Mouse (Mus musculus) layer of hippocampus, adult 8-10 months (tissue): Measurements from ENCODE around the gene Lrrc23. TPM values are rescaled to one million over a fixed set of nuclear protein-coding genes. Genes with fewer than 3 reads are reported as not detected.
"Not testable (repeated sequence)": the region's sequence is repeated elsewhere in the genome, so short reads cannot be mapped to it uniquely, and the experiment has no call there.

Experiments used
- DNase-seq, 2 experiments: peaks; one replicate each; pipeline ENCODE4 v3.0.0; 2022; ENCODE audit warnings: low spot score in 2 of 2
- total RNA-seq, 4 experiments: library from RNA; stranded (reverse); gene quantifications; 2 replicates each; pipeline ENCODE4 v1.2.4; 2022

The Lrrc23 gene
- total RNA-seq, 4 experiments from 2014 or later, result 2.3 to 5.1 (median 3.3) TPM

DNA sequence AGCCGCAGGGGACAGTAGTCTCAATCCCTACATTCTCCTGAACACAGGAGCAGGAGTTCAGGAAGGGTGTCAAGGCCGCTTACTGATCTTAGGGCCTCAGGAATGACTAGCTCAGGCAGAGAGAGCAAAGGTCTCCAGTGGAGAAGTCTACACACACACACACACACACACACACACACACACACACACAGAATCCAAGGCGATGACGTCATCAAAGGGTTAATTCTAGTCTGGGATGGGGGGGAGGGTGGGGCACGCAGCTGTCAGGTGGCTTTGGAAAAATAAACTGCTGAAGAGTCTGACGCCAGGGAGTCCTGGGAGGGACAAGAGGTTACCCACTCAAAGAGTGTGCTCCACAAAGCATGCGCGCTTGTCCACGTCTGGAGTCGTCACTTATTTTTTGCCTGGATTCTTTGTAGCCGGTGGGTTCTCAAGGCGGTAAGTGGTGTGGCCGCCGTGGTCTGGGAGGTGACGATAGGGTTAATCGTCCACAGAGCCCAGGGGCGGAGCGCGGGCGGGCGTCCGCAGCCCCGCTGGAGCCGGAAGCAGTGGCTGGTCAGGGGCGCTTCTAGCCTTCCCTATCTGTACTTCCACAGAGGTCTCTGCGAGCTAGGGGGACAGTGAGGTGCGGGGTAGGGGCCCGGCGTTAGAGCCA is 29.0 kb upstream of the Lrrc23 start, which contains the start of gene Spsb2:
Spsb2 (plus strand) TSS at position 304 of the 655 bp plus-strand sequence.
- DNase-seq, result no peak

DNA sequence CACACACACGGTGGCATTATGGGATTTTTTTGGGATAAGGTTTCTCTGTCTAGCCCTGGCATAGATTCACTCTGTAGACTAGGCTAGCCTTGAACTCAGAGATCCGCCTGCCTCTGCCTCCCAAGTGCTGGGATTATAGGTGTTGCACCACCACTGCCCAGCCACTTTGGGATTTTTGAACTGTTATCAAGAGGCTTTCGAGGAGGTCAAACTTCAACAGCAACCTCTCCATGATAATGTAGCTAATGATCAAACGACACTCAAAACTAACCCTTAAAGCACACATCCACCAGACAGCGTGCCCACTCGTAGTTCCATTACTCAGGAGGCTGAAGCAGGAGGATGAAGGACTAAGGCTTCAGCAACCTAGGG is 28.4 kb upstream of the Lrrc23 start:
- no peak for DNase-seq

DNA sequence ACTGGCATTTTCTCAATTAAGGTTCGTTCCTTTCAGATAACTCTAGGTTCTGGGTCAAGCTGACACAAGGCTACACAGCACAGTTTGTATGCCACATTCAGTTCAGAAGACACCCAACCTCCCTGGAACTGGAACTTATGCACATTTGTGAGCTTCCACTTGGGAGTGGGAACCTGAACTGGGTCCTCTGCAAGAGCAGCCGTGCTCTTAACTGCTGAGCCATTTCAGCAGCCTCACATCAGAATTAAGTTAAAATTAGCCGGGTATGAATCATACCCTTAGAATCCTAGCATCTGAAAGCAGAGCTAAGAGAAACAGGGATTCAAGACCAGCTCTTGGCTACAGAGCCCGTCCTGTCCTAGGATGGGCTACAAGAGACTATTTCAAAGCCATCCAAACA is 27.8 kb upstream of the Lrrc23 start:
- no peak for DNase-seq

DNA sequence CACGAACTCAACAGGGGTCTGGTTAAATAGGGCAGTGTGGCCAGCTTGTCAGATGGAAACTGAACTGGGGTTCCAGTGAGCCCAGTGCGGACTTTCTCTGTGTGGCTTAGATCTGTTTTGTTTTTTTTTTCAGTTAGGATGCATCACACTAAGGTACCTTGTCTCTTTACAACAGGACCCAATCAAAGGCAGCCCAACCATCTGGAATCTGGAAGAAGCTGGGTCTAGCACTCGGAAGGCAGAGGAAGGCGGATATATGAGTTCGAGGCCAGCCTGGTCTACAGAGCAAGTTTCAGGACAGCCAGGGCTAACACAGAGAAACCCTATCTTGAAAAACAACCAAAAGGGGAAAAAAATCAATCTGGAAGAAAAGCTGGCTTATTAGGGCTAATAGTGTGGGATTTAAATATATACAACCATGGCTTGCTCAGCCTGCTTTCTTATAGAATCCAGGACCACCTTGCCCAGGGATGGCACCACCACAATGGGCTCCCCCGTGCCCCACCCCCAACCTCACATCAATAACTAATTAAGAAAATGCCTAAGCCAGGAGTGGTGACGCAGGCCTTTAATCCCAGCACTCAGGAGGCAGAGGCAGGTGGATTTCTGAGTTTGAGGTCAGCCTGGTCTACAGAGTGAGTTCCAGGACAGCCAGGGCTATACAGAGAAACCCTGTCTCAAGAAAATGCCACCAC is 27.1 kb upstream of the Lrrc23 start:
- no peak for DNase-seq

DNA sequence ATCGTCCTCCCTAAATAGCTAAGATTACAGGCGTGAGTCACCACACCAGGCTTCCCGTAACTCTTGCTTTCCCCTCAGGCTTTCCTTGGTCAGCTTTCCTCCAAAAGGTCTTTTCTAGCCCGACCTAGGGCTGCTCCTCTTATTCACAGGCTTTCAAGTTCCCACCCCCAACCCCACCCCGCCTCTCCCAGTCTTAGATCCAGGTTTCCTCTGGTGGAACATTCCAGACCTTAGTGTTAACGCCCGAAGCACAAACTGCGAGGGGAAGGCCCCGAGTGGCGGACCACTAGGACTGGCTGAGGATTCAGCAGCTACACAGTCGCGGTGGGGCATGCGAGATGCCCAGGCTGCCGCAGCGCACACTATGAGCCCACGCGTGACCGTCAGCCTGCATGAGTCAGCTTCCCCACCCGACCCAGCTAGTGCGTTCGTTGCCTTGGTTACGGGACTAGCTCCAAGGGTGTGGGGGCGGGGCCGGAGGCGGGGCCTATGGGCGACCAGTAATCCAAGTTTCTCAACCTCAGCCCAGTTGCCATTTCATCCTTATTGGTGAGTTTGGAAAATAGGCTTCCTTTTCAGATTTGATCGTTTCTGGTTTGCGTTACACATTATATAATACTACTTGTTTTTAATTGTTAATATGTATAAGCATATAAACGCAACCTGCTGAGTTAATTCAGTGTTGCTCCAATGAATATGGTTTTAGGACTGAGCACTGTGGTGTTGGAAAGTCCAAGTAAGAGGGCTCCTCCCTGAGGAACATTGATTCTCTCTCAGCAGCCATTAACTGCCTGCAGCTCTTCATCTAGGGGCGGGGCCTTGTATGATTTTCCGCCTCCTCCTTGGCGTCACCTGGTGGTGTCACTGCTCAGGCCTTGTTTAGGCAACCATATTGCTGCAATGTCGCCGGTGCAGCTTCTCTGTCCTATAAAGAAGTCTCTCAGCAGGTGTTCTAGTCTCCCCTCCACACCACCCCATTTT is 26.1 kb upstream of the Lrrc23 start:
- DNase-seq, result peak; percentile 95 to 96

DNA sequence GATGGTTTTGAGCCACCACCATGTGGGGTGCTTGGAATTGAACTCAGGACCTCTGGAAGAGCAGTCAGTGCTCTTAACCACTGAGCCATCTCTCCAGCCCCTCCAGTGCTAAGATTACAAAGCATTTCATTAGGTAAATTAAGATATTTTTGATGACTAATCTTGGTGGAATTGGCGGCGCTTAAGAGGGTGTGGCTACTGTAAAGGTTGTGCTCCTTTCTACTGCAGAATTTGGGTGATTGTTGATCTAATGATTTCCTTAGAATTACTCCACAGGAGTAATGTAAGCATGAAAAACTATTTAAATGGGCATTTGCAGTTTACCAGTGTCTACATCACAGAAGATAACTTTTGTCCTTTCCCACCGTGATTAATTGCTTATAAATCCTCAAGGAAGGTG is 24.8 kb upstream of the Lrrc23 start:
- no peak for DNase-seq

DNA sequence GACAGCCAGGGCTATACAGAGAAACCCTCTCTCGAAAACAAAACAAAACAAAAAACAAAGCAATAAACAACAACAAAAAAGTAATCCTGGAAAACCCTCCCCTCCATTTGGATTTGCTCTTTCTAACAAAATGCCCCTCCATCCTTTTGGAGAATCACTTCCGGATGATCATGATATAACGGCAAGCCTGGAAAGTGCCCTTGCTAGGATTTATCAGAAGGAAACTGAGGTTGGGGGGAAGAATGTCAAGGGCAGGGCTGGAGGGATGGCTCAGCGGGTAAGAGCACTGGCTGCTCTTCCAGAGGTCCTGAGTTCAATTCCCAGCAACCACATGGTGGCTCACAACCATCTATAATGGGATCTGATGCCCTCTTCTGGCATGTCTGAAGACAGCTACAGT is 24.2 kb upstream of the Lrrc23 start:
- not testable (repeated sequence) for DNase-seq

DNA sequence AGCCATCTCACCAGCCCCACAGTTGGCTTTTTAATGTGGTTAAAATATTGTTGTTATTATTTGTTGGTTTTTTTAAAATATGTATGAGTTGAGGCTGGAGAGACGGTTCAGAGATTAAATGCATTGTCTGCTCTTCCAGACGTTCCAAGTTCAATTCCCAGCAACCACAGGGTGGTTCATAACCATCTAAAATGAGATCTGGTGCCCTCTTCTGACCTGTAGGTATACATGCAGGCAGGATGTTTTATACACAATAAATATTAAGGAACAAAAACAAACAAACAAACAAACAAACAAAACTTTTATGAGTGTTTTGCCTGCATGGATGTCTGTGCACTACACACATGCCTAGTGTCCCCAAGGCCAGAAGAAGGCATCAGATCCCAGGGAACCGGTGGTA is 23.5 kb upstream of the Lrrc23 start:
- DNase-seq, result no peak

DNA sequence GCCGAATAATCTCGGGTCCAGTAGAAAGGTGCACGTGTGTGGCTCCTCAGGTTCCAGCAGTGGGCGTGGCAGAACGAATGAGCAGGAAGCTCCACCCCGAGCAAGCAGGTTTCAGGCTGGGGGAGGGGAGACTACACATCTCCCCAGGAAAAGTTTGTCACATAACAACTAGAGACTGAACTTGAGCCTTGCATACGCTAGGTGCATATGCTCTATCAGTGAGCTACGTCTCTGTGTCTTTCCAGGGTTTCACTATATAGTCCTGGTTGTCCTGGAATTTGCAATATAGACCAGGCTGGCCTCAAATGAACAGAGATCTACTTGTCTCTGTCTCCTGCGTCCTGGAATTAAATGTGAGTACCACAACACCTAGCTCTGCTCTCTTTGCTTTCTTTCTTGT is 22.9 kb upstream of the Lrrc23 start:
- DNase-seq, result not testable (repeated sequence)

DNA sequence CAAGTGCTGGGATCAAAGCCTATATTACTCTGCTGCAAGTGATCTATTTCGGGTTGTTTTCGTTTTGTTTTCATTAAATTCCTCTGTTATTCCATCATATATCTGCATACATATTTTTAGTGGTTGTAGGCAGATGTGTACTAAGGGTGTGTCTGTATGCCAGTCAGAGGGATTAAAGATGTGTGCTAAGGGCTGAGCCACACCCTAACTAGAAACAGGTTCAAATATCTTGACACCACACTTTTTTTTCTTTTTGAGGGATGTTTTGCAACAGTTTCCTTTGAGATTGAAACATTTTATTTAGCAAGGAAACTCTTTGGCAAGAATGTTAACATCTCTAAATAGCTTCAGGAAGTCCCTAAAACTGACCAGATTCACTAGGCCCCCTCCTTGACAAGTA is 16.7 kb upstream of the Lrrc23 start:
- DNase-seq, result no peak

DNA sequence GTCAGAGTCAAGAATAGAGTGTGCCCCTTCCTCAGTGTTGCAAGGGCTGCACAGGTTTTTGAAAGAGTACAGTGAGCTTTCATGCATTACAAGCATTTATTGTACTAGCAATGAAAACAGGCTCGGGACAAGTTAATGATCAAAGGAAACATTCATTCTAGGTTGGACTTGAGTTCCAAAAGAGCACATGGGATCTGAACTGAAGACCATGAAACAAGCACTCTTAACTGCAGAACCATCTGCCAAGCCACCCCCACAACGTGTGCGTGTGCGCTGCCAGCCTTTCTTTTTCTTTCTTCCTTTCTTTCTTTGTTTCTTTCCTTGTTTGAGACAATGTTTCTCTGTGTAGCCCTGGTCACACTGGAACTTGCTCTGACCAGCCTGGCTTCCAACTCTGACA is 16.3 kb upstream of the Lrrc23 start:
- no peak for DNase-seq

DNA sequence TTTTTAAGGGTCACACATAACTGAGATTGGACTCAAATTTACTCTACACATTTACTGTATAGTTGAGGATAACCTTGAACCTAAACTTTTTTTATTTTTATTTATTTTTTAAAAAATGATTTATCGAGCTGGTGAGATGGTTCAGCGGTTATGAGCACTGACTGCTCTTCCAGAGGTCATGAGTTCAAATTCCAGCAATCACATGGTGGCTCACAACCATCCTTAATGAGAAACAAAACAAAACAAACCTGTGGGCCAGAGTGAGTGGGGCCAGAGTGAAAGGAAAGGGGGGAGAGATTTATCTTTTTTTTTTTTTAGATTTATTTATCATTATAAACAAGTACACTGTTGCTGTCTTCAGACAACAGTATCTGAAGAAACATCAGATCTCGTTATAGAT is 12.4 kb upstream of the Lrrc23 start:
- DNase-seq, result no peak

DNA sequence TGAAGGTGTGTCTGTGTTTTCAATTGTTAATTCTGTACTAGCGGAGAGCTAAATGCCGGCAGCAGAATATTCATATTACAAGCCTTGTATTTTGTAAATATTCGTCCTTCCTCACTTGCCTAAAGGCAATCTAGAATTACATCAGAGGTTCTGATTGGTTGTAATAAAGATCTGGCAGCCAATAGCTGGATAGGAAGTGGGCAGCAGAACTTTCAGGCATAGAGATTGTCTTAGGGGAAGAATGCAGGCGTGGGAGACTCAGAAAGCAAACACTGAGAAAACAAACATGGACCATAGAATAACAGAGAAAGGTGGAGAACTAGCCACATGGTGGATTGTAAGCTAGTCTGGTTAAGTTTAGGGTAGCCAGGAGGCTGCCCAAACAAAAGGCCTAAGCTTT is 10.6 kb upstream of the Lrrc23 start:
- DNase-seq, result no peak

DNA sequence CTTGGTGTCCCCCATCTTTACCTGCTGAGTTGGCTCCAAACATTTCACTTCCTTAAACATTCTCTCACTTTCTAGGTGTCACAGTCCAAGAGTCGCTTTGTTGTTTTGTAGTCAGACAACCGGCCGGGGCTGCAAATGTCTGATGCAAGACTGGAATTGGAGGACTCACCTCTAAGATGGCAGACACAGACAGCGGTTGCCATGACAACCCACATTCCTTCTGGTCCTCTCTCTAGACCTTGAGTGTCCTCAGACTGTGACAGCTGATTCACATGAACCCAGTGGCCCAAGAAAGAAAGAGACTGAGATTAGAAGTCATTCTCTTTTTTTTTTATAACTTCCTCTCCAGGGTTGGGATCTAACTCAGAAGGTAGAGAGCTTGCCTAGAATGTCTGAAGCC is 10.0 kb upstream of the Lrrc23 start:
- DNase-seq, result no peak

DNA sequence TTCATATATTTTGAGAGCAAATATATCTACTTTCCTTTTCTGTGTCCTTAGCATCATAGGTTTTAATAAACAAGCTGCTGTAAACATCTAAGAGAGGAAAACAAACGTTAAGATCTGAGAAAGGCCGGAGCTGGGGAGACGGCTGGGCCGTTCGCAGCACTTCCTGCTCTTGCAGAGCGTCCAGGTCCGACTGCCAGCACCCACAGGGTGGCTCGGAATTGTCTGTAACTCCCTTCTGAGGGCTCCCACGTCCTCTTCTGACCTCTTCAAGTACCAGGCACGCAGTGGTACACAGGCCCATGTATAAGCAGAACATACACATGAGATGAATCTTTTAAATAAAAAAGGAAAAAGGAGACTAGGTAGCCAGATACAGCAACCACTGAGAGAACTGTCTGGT is 8.2 kb upstream of the Lrrc23 start:
- DNase-seq, result no peak

DNA sequence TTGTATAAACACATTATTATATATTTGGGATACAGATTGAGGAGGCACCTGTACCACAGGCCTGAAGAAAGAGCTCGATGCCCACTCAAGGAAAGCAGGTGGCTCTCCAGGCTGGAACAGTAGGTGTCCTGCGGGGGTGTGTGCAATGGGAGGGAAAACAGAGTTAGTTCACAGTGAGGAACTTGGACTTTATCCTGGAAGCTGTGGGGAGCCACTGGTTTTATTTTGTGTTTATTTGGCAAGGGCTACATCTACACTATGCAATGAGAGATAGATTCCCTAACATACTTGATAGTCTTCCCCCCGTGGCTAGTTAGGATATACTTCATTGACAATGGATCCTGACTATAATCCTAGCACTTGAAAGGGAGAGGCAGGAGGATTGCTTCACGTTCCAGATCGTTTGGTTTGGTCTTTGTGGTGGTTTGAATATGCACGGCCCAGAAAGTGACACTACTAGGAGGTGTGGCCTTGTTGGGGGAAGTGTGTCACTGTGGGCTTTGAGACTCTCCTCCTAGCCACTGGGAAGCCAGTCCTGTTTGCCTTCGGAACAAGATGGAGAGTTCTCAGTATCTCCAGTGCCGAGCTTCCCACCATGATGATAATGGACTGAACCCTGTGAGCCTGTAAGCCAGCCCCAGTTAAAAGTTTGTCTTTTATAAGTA is 7.4 kb upstream of the Lrrc23 start:
- DNase-seq, result no peak

DNA sequence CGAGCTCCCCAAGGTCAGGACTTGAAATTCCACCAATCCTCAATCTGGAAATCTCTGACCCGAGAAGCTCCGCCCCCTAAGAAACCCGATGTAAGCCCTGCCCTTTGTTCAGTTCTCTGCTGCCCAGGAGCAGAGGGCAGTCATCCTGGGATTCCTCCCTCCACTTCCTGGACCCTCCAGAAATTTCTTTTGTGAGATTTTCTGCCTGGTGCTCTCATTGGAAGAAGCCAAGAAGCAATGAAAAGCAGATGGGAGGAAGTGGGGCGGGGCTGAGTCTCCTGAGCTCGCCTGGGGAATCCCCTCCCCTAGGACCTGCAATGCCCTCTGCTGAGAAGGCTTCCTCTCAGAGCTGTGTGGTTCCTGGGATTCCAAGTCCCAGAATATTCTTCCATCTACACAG is 2.9 kb upstream of the Lrrc23 start:
- no peak for DNase-seq

DNA sequence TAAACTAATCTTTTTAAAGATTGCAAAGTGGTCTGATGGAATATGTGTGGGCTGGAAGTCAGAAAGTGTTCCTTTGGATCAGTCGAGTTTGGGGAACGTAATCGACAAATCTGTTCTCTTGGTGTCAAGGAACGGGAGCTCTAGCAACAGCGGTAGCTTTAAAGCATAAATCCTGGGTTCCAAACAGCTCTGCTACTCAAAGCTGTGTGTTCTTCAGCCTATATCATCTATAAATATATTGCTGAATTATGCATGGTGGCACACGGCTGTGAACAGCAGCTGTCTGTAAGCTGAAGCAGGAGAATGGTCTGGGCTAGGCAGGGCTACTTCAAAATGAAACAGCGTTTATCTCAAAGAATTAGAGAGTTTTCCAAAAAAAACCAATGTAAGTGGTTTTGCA is 1.4 kb upstream of the Lrrc23 start:
- no peak for DNase-seq

DNA sequence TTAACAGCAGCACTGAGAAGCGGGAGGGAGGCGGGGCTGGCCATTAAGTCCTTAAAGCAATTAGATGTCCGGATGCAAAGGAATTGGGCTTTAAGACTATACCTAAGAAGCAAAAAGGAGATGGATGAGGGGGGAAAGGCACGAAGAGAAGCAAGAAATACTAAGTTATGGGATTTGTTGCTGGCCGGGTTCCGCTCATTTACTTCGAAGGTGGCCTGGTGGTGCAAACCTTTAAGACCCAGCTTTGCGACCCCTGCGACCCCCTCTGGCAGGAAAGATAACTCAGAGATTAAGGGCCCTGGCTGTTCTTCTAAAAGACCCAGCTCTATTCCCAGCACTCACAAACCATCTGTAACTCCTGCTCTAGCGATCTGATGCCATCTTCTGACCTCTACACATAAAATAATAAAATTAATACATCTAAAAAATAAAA is 473 bp upstream of the Lrrc23 start:
- no peak for DNase-seq

DNA sequence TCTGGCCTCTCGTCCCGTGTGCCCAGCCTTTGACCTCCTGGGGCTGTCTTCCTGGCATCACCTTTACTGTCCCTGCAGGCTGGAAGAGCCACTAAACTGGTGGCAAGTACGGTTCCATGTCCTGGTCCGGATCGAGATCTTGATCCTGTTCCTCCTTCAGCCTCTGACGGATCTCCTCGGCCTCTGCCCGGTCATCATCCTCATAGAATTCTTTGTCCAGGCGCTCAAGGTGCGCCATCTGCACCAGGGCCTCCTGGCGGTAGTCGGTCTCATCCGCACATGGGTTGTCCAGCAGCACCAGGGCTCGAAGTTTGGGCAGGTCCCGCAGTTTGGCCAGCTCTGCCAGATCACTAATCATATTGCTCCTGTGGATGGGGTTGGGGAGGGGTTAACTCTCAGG is 9.0 kb downstream of the Lrrc23 start:
- no peak for DNase-seq

DNA sequence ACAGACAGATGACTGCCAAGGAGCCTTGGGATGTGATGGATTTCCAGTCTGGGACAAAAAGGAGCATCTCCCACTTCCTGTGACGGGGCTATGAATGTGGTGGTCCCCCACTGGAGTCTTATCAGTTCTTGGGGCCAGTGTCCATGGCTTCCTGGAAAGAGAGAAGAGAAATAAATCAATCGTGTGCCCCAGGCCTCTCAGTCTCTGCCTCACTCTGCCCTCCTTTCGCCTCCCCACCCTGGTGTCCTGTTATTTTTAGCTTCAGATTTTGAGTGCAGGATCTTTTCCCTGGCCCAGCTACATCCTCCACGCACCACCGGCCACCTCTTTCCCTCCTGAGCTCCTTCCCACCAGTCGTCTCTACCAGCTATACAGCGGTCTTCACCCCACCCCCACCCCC is 9.5 kb downstream of the Lrrc23 start:
- DNase-seq, result no peak
